Mouse (Mus musculus) kidney, postnatal 0 days (tissue): ENCODE data around the gene Gna13. TPM values are rescaled to one million over a fixed set of nuclear protein-coding genes. Genes with fewer than 3 reads are reported as not detected.
A peak's percentile ranks its signal among the peaks of the same experiment; 100 is the strongest.

Source experiments
- ATAC-seq: fragments of 200-750 bp; cut with Nextera tagmentation; replicated peaks from 2 replicates; pipeline ENCODE4 v1.8.0; 2017; ENCODE audit warnings: low read depth, moderate number of reproducible peaks, moderate TSS enrichment, moderate library complexity; ENCODE audit not compliant: low FRiP score
- DNase-seq: peaks from one replicate; pipeline ENCODE4 v3.0.0-alpha.2; 2016; ENCODE audit warnings: low spot score
- H3K27ac ChIP-seq: fragments of 300-500 bp; sonication (generic); 2 replicates; pipeline ENCODE4 v1.5.1; 2014; ENCODE audit warnings: mild to moderate bottlenecking
- H3K27me3 ChIP-seq: fragments of 300-500 bp; sonication (generic); 2 replicates; pipeline ENCODE4 v1.6.1; 2014; ENCODE audit warnings: low read length, mixed read lengths; ENCODE audit not compliant: insufficient read depth
- H3K36me3 ChIP-seq: fragments of 300-500 bp; sonication (generic); 2 replicates; pipeline ENCODE4 v1.6.1; 2014; ENCODE audit warnings: low read length, mixed read lengths; ENCODE audit not compliant: insufficient read depth
- H3K4me1 ChIP-seq: fragments of 300-500 bp; sonication (generic); replicated peaks from 2 replicates; pipeline ENCODE4 v1.6.1; 2014; ENCODE audit warnings: antibody characterized with exemption, low read length, mixed read lengths; ENCODE audit not compliant: insufficient read depth
- H3K4me2 ChIP-seq: fragments of 300-500 bp; sonication (generic); 2 replicates; pipeline ENCODE4 v1.6.1; 2014; ENCODE audit warnings: mild to moderate bottlenecking, low read length, moderate library complexity, mixed read lengths
- H3K4me3 ChIP-seq: fragments of 300-500 bp; sonication (generic); replicated peaks from 2 replicates; pipeline ENCODE4 v1.5.1; 2014; ENCODE audit warnings: low read depth, low read length
- H3K9ac ChIP-seq: fragments of 300-500 bp; sonication (generic); 2 replicates; pipeline ENCODE4 v1.6.1; 2014; ENCODE audit warnings: low read depth, low read length
- H3K9me3 ChIP-seq: fragments of 300-500 bp; sonication (generic); replicated peaks from 2 replicates; pipeline ENCODE4 v1.6.1; 2016; ENCODE audit warnings: low read length, inconsistent platforms, mixed read lengths
- CTCF ChIP-seq: IDR thresholded peaks from 2 replicates; pipeline ENCODE4 v1.5.1; 2016; ENCODE audit warnings: antibody characterized with exemption, low read depth, mild to moderate bottlenecking, moderate library complexity
- WGBS: fragments of 180-500 bp; shearing (Covaris S2); extraction: QIAGEN DNeasy Blood & Tissue Kit; methylation state at CpG from one replicate; pipeline ENCODE4 v1.1.7; 2014; 5-methylcytosine and 5-hydroxymethylcytosine counted together
- polyA plus RNA-seq: library from polyadenylated mRNA; unstranded; fragments of >200 nt; fragmentation: Nextera tagmentation; extraction: Ambion mirVana; gene quantifications from 2 replicates; pipeline ENCODE4 v1.2.1, GENCODE M21; 2015

The Gna13 gene
- polyA plus RNA-seq, 1 experiment from 2014 or later: 36.2 TPM

GRCm38 (mm10) chr11:109376484-109377143 is 14.0 kb downstream of the Gna13 start:
- Histone ChIP-seq H3K27me3 (no peaks in the 10 kb centered on the region), H3K36me3 (no peaks in the 10 kb centered on the region), H3K4me1 (peaks cover 16% of the 10 kb centered on the region; the same call in 1 of the 2 replicates), H3K9me3 (no peaks in the 10 kb centered on the region), H3K9ac (no peak overlapping the region), H3K4me2 (no peak overlapping the region), H3K27ac (peak overlapping the region; percentile 36; the same call in 1 of the 2 replicates), H3K4me3 (no peak overlapping the region)
- WGBS: 54% methylated on average over 7 of the region's 7 CpGs
- TF ChIP-seq CTCF: no peak
- ATAC-seq (no peak), DNase-seq (no peak)

GRCm38 (mm10) chr11:109377477-109377876 is 14.8 kb downstream of the Gna13 start:
- H3K9ac ChIP-seq: no peak overlapping the region

GRCm38 (mm10) chr11:109378051-109378450 is 15.4 kb downstream of the Gna13 start:
- Histone ChIP-seq H3K4me1 (peaks cover 16% of the 10 kb centered on the region; the same call in 1 of the 2 replicates), H3K36me3 (no peaks in the 10 kb centered on the region), H3K4me2 (no peak overlapping the region), H3K9ac (no peak overlapping the region), H3K27me3 (no peaks in the 10 kb centered on the region), H3K4me3 (no peak overlapping the region), H3K27ac (no peak overlapping the region), H3K9me3 (no peaks in the 10 kb centered on the region)
- ATAC-seq (no peak), DNase-seq (no peak)
- 66% methylated on average over 7 of the region's 7 CpGs for WGBS
- no peak for TF ChIP-seq CTCF

More at GRCm38 (mm10) chr11:109377477-109377876, 14.8 kb downstream of the Gna13 start:
- Histone ChIP-seq H3K27me3 (no peaks in the 10 kb centered on the region), H3K9me3 (no peaks in the 10 kb centered on the region), H3K4me3 (no peak overlapping the region), H3K4me1 (peaks cover 16% of the 10 kb centered on the region; the same call in 1 of the 2 replicates), H3K4me2 (no peak overlapping the region), H3K27ac (no peak overlapping the region), H3K36me3 (no peaks in the 10 kb centered on the region)
- ATAC-seq (no peak), DNase-seq (no peak)
- WGBS: 25% methylated on average over 10 of the region's 10 CpGs
- no peak for TF ChIP-seq CTCF

GRCm38 (mm10) chr11:109380662-109381061 is 18.0 kb downstream of the Gna13 start:
- peaks cover 24% of the 10 kb centered on the region; the same call in 1 of the 2 replicates for H3K4me1 ChIP-seq
- no peak overlapping the region for H3K27ac ChIP-seq
- no peak for ATAC-seq
- 65% methylated on average over 5 of the region's 5 CpGs for WGBS
- no peaks in the 10 kb centered on the region for H3K9me3 ChIP-seq
- H3K9ac ChIP-seq: no peak overlapping the region
- DNase-seq: no peak
- H3K4me2 ChIP-seq: no peak overlapping the region
- TF ChIP-seq CTCF: no peak
- H3K36me3 ChIP-seq: no peaks in the 10 kb centered on the region
- H3K27me3 ChIP-seq: no peaks in the 10 kb centered on the region
- H3K4me3 ChIP-seq: no peak overlapping the region

GRCm38 (mm10) chr11:109385296-109385695 is 22.7 kb downstream of the Gna13 start:
- Histone ChIP-seq H3K4me3 (no peak overlapping the region), H3K4me2 (no peak overlapping the region), H3K9me3 (no peaks in the 10 kb centered on the region), H3K9ac (0 out of 2 replicates have a peak overlapping the region, but pooled peaks have one; percentile 18), H3K36me3 (no peaks in the 10 kb centered on the region), H3K27me3 (no peaks in the 10 kb centered on the region), H3K27ac (0 out of 2 replicates have a peak overlapping the region, but pooled peaks have one; percentile 8), H3K4me1 (0 out of 2 replicates have a peak, but pooled peaks cover 8% of the 10 kb centered on the region)
- DNase-seq (no peak), ATAC-seq (no peak)
- 84% methylated on average over 8 of the region's 8 CpGs for WGBS
- no peak for TF ChIP-seq CTCF

- H3K36me3 ChIP-seq: 0 out of 2 replicates have a peak, but pooled peaks cover 3% of the 10 kb centered on the region
- H3K4me2 ChIP-seq: no peak overlapping the region
- 77% methylated on average over 5 of the region's 5 CpGs for WGBS
- H3K27me3 ChIP-seq: no peaks in the 10 kb centered on the region
- no peak overlapping the region for H3K9ac ChIP-seq
- no peak overlapping the region for H3K27ac ChIP-seq
- TF ChIP-seq CTCF: no peak
- H3K9me3 ChIP-seq: no peaks in the 10 kb centered on the region
- 0 out of 2 replicates have a peak, but pooled peaks cover 12% of the 10 kb centered on the region for H3K4me1 ChIP-seq
- DNase-seq (no peak), ATAC-seq (no peak)
- no peak overlapping the region for H3K4me3 ChIP-seq
Observed at GRCm38 (mm10) chr11:109389046-109389445, 26.4 kb downstream of the Gna13 start.
